Mouse (Mus musculus) layer of hippocampus, postnatal 14 days (tissue): Measurements from ENCODE around the gene Hck. TPM values are rescaled to one million over a fixed set of nuclear protein-coding genes. Genes with fewer than 3 reads are reported as not detected.

Experiments used
- DNase-seq, 2 experiments: peaks; one replicate each; pipeline ENCODE4 v3.0.0; 2021 to 2022; ENCODE audit warnings: low spot score in 2 of 2, mixed read lengths in 1 of 2
- total RNA-seq, 2 experiments: library from RNA; stranded (reverse); gene quantifications; 2 replicates each; pipeline ENCODE4 v1.2.3; 2021

Hck gene
- total RNA-seq, 2 experiments from 2014 or later: 2.2 to 2.4 TPM

GRCm38 (mm10) chr2:153198485-153198884, 90.2 kb downstream of the Hck start:
- DNase-seq: no peak

GRCm38 (mm10) chr2:153199114-153199513, 90.8 kb downstream of the Hck start:
- no peak for DNase-seq

Other genes starting within 250 kb of the Hck start
- gene Mylk2, start 197.1 kb upstream of the Hck start, total RNA-seq: under 1 TPM in 1 of 2 experiments, not detected in 1; 0.12 TPM
- 1 to 10 TPM; 1.3 to 1.7 TPM for gene Foxs1, start 175.3 kb upstream of the Hck start, total RNA-seq
- 10 to 100 TPM; 26.1 to 27.1 TPM for gene Dusp15, start 156.8 kb upstream of the Hck start, total RNA-seq
- 1 to 10 TPM; 1.7 to 3.0 TPM for gene Ttll9, start 146.0 kb upstream of the Hck start, total RNA-seq
- gene Pdrg1, start 93.0 kb upstream of the Hck start, total RNA-seq: 10 to 100 TPM; 34.0 to 37.4 TPM
- 1 to 10 TPM; 3.3 TPM for gene Xkr7, start 76.6 kb upstream of the Hck start, total RNA-seq
- 1 to 10 TPM; 5.5 to 7.4 TPM for gene Ccm2l, start 42.5 kb upstream of the Hck start, total RNA-seq
- gene Tm9sf4, start 52.8 kb downstream of the Hck start, total RNA-seq: 10 to 100 TPM; 93.0 to 93.3 TPM
- gene Tspyl3, start 117.0 kb downstream of the Hck start, total RNA-seq: 10 to 100 TPM; 25.7 to 26.1 TPM
- gene Plagl2, start 133.0 kb downstream of the Hck start, total RNA-seq: 1 to 10 TPM; 4.5 to 5.3 TPM
- gene Pofut1, start 133.1 kb downstream of the Hck start, total RNA-seq: 10 to 100 TPM; 16.0 to 18.0 TPM
- gene Kif3b, start 182.9 kb downstream of the Hck start, total RNA-seq: 10 to 100 TPM; 63.5 to 69.2 TPM
- 10 to 100 TPM; 34.6 to 34.7 TPM for gene Asxl1, start 237.4 kb downstream of the Hck start, total RNA-seq